Mouse (Mus musculus): Measurements from ENCODE around the gene Bud23.

DNA sequence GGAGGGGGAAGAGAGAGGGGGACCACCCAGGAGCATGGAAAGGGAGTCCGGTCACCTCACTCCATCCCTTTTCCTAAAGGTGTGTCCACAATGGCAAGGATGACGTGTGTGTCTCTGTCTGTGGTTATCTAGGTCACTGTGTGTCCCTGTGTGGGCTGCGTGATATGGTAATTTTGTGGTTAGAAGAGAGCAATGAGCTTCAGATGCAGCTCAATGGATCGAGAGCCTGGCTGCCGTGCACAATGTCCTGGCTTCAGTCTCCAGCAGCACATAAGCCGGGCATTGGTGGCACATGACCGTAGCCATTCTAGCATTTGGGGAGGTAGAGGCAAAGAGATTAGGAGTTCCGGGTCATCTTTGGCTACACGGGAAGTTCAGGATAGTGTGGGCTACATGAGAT lies 25.2 kb downstream of the Bud23 start:
- no peak for TF ChIP-seq CTCF (IDR thresholded peaks at IDR 0.05; ENCODE audit: control insufficient read depth, insufficient read depth, insufficient read length)
- TF ChIP-seq USF1 (IDR thresholded peaks at IDR 0.05; ENCODE audit: low read depth), result no peak
- TF ChIP-seq CEBPB (IDR thresholded peaks at IDR 0.05; ENCODE audit: low read depth), result no peak

All from C2C12 (cell line).